Comparison of ENCODE assay signal across 38 mouse cellular contexts in the genomic region with DNA sequence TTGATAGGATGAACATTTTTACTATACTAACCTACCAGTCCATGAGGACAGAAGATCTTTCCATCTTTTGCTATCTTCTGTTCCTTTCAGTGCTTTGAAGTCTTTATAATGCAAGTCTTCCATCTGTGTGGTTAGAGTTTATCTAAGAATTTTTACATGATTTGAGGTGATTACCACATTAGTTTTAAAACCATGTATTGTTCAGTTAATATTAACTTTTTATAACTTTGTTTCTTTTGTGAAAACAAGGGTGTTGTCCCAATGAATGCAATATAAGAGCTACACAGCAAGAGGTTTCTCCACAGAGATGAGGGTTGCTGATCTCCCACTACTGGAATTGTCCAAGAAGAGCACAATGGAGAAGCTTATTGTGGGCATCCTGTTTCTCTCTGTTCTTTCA. TPM values are rescaled to one million over a fixed set of nuclear protein-coding genes. Genes with fewer than 3 reads are reported as not detected.
"Had no signal": no experiment of that assay in that cellular context is flagged by ENCODE, and none has a peak within 500 bp of the region (broad histone marks: within the 10 kb centered on the region; RNA-seq: fewer than 3 reads in every experiment).

A gene (plus strand): TSS at position 301 of the 400 bp plus-strand sequence.

- H3K9ac ChIP-seq: limb, embryonic 12.5 days; limb, embryonic 13.5 days; limb, embryonic 15.5 days; liver, embryonic 12.5 days; liver, embryonic 13.5 days; liver, embryonic 14.5 days; liver, embryonic 15.5 days; liver, postnatal 0 days; lung, embryonic 14.5 days; lung, embryonic 15.5 days; midbrain, embryonic 12.5 days; midbrain, embryonic 13.5 days; midbrain, embryonic 15.5 days had no signal

- H3K9me3 ChIP-seq: limb, embryonic 10.5 days; limb, embryonic 12.5 days; limb, embryonic 13.5 days; limb, embryonic 15.5 days; liver, embryonic 12.5 days; liver, embryonic 13.5 days; liver, embryonic 15.5 days; lung, embryonic 15.5 days; megakaryocyte, embryonic 14.5 days; midbrain, embryonic 10.5 days; midbrain, embryonic 12.5 days; midbrain, embryonic 13.5 days; midbrain, embryonic 15.5 days had no signal

- H3K4me1 ChIP-seq: limb, embryonic 10.5 days; limb, embryonic 12.5 days; limb, embryonic 13.5 days; limb, embryonic 15.5 days; liver, embryonic 12.5 days; liver, embryonic 13.5 days; liver, embryonic 15.5 days; lung, embryonic 15.5 days; megakaryocyte, embryonic 14.5 days; midbrain, embryonic 10.5 days; midbrain, embryonic 12.5 days; midbrain, embryonic 13.5 days; midbrain, embryonic 15.5 days had no signal

- DNase-seq: left cerebral cortex, postnatal 4 days; liver; liver, embryonic 13.5 days; liver, postnatal 0 days; lung, adult 18-20 months; lung, adult 2 months; lung, embryonic 14.5 days; lung, postnatal 10 days; lung, postnatal 14 days; lung, postnatal 36 days; lung, postnatal 4 days; midbrain, embryonic 14.5 days had no signal

- H3K27me3 ChIP-seq: limb, embryonic 12.5 days; limb, embryonic 13.5 days; limb, embryonic 15.5 days; liver, embryonic 12.5 days; liver, embryonic 13.5 days; liver, embryonic 15.5 days; lung, embryonic 15.5 days; megakaryocyte, embryonic 14.5 days; midbrain, embryonic 12.5 days; midbrain, embryonic 13.5 days; midbrain, embryonic 15.5 days had no signal

- H3K36me3 ChIP-seq: limb, embryonic 10.5 days; limb, embryonic 12.5 days; limb, embryonic 13.5 days; limb, embryonic 15.5 days; liver, embryonic 12.5 days; liver, embryonic 13.5 days; liver, embryonic 15.5 days; lung, embryonic 15.5 days; midbrain, embryonic 10.5 days; midbrain, embryonic 12.5 days; midbrain, embryonic 13.5 days; midbrain, embryonic 15.5 days had no signal

- ATAC-seq: liver, embryonic 12.5 days; liver, postnatal 0 days; lung, postnatal 0 days; midbrain, embryonic 13.5 days; midbrain, embryonic 15.5 days; midbrain, embryonic 16.5 days had no signal

- H3K4me2 ChIP-seq: limb, embryonic 12.5 days; limb, embryonic 13.5 days; limb, embryonic 15.5 days; liver, embryonic 11.5 days; liver, embryonic 12.5 days; liver, embryonic 13.5 days; liver, embryonic 15.5 days; lung, embryonic 14.5 days; lung, embryonic 15.5 days; midbrain, embryonic 11.5 days; midbrain, embryonic 12.5 days; midbrain, embryonic 13.5 days; midbrain, embryonic 15.5 days had no signal

- H3K4me3 ChIP-seq: limb, embryonic 10.5 days; limb, embryonic 12.5 days; limb, embryonic 13.5 days; limb, embryonic 15.5 days; liver, embryonic 12.5 days; liver, embryonic 13.5 days; liver, embryonic 15.5 days; lung, embryonic 15.5 days; megakaryocyte, embryonic 14.5 days; midbrain, embryonic 10.5 days; midbrain, embryonic 12.5 days; midbrain, embryonic 13.5 days; midbrain, embryonic 15.5 days; myocyte had no signal

- H3K27ac ChIP-seq: limb, embryonic 10.5 days; limb, embryonic 12.5 days; limb, embryonic 13.5 days; limb, embryonic 15.5 days; liver, embryonic 12.5 days; liver, embryonic 13.5 days; liver, embryonic 14.5 days; liver, embryonic 15.5 days; lung, embryonic 15.5 days; macrophage; midbrain, embryonic 10.5 days; midbrain, embryonic 12.5 days; midbrain, embryonic 13.5 days; midbrain, embryonic 15.5 days had no signal

RNA-seq across cellular contexts. Expression of the gene that starts here (rescaled TPM):
- polyA plus RNA-seq: limb, embryonic 10.5 days; limb, embryonic 11.5 days; limb, embryonic 12.5 days; limb, embryonic 13.5 days; limb, embryonic 14.5 days; limb, embryonic 15.5 days; liver, adult 2 months; liver, embryonic 11.5 days; liver, embryonic 12.5 days; liver, embryonic 13.5 days; liver, embryonic 14.5 days; liver, embryonic 15.5 days; liver, embryonic 16.5 days; liver, postnatal 0 days; lung, adult 2 months; lung, embryonic 14.5 days; lung, embryonic 15.5 days; lung, embryonic 16.5 days; lung, postnatal 0 days; macrophage; midbrain, embryonic 10.5 days; midbrain, embryonic 11.5 days; midbrain, embryonic 12.5 days; midbrain, embryonic 13.5 days; midbrain, embryonic 14.5 days; midbrain, embryonic 15.5 days; midbrain, embryonic 16.5 days; midbrain, postnatal 0 days; myocyte; neural tube, embryonic 11.5 days had no signal
